Mouse (Mus musculus) bone marrow macrophage, adult 2 months (primary cell): ENCODE measurements at regions not wholly inside any gene's neighbourhood (a gene's known extent, or its start where the extent isn't known, plus 50 kb on each side); places are given as distances from the start of the nearest gene placed in this dataset.

Experiments
- CTCF ChIP-seq: IDR thresholded peaks from 2 replicates; pipeline ENCODE4 v1.5.1; 2012; ENCODE audit warnings: low read depth, mild to moderate bottlenecking, low read length, moderate library complexity
- POLR2A ChIP-seq: IDR thresholded peaks from 2 replicates; pipeline ENCODE4 v1.6.1; 2012; ENCODE audit warnings: mild to moderate bottlenecking, low read depth, low read length, borderline replicate concordance

DNA sequence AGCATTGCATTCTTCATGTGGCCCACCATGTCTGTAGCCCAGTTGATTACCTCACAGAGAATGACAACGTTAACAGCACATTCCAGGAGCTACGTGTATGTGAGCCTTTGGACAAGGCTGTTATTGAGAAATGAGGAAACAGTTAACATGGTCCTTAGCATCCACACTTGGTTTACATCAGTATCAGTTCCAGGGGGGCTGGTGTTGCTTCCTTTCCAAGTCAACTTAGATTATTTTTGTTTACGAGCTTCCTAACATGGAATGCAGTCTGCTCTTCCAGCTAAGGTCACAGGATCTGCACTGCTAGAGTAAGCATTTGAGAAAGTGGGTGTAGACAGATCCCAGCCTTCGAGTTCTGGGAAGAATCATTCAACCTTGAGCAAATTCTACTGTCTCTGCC lies 239.4 kb upstream of the Ttc29 start:
- TF ChIP-seq CTCF: no peak
- TF ChIP-seq POLR2A: no peak
